Mouse (Mus musculus) layer of hippocampus, adult 11-12 months (tissue): ENCODE measurements at regions not wholly inside any gene's neighbourhood (a gene's known extent, or its start where the extent isn't known, plus 50 kb on each side); places are given as distances from the start of the nearest gene placed in this dataset.

Experiments used
- DNase-seq: peaks from one replicate; pipeline ENCODE4 v3.0.0; 2022; ENCODE audit warnings: low spot score

- no peak for DNase-seq
Measured at GRCm38 (mm10) chr10:95622879-95623517, 50.3 kb downstream of the Anapc15-ps start.

DNA sequence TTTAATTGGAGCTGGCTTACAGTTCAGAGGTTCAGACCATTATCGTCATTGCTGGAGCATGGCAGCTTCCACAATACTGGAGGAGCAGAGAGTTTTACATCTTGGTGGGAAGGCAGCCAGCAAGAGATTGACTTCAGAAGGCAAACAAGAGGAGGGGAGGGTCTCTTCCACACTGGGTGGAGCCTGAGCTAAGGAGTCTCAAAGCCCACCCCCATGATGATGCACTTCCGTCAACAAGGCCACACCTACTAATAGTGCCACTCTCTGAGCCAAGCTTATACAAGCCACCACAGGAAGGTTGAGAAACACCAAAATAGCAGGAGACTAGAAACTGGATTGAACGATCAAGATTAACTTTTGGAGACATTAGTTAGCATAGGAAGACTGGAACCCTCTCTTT lies 52.5 kb downstream of the Anapc15-ps start:
- DNase-seq, result no peak

GRCm38 (mm10) chr10:95619601-95620000 lies 53.6 kb downstream of the Anapc15-ps start:
- DNase-seq, result no peak

- no peak for DNase-seq
Measured at GRCm38 (mm10) chr10:95618451-95619079, 54.6 kb upstream of the Nudt4 start.

DNA sequence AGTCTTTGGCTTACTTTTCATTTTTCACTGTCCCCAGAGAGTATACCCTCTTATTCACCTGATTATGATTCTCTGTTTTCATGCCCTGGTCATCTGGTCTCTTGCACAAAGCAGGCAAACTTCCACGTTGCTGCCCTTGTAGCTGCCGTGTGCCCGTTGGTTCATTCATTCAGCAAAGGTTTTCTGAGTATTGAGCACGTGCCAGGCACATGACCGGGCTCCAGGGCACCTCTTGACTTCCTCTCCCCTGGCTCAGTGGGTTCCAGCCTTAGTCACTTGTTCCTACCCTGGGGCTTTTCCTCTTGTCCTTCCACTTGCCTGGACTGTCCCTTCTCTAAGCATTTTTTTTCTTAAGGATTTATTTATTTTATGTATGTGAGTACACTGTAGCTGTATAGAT lies 52.9 kb upstream of the Nudt4 start:
- peak; percentile 22 for DNase-seq

- peak; percentile 20 for DNase-seq
Measured at GRCm38 (mm10) chr10:95615849-95616650, 52.1 kb upstream of the Nudt4 start.
